Mouse (Mus musculus): ENCODE measurements at regions not wholly inside any gene's neighbourhood (a gene's known extent, or its start where the extent isn't known, plus 50 kb on each side); places are given as distances from the start of the nearest gene placed in this dataset.

- no peak for DNase-seq
Measured at GRCm38 (mm10) chr11:64579826-64580225, 143.4 kb upstream of the F930015N05Rik start.

- no peak for DNase-seq
Measured at GRCm38 (mm10) chr11:64586056-64586455, 149.6 kb upstream of the F930015N05Rik start.

- no peak for DNase-seq
Measured at GRCm38 (mm10) chr11:64587034-64587710, 150.7 kb upstream of the F930015N05Rik start.

GRCm38 (mm10) chr11:64587751-64588600 is 151.5 kb upstream of the F930015N05Rik start:
- DNase-seq: no peak

GRCm38 (mm10) chr11:64588601-64588989 is 152.1 kb upstream of the F930015N05Rik start:
- no peak for DNase-seq

- DNase-seq: no peak
Measured at GRCm38 (mm10) chr11:64589026-64589425, 152.6 kb upstream of the F930015N05Rik start.

GRCm38 (mm10) chr11:64590091-64590490 is 153.6 kb upstream of the F930015N05Rik start:
- no peak for DNase-seq

GRCm38 (mm10) chr11:64592253-64592652 is 155.8 kb upstream of the F930015N05Rik start:
- DNase-seq: no peak

GRCm38 (mm10) chr11:64597305-64597704 is 160.9 kb upstream of the F930015N05Rik start:
- no peak for DNase-seq

GRCm38 (mm10) chr11:64599178-64599577 is 162.7 kb upstream of the F930015N05Rik start:
- DNase-seq: peak; percentile 6

GRCm38 (mm10) chr11:64600201-64601102 is 164.0 kb upstream of the F930015N05Rik start:
- peak; percentile 22 for DNase-seq

- DNase-seq: no peak
Measured at GRCm38 (mm10) chr11:64609043-64609442, 172.6 kb upstream of the F930015N05Rik start.

GRCm38 (mm10) chr11:64610724-64611123 is 174.3 kb upstream of the F930015N05Rik start:
- DNase-seq: no peak

GRCm38 (mm10) chr11:64615140-64615539 is 178.7 kb upstream of the F930015N05Rik start:
- no peak for DNase-seq

- no peak for DNase-seq
Measured at GRCm38 (mm10) chr11:64618631-64619385, 182.4 kb upstream of the F930015N05Rik start.

- DNase-seq: peak; percentile 7
Measured at GRCm38 (mm10) chr11:64627180-64627579, 190.7 kb upstream of the F930015N05Rik start.

- DNase-seq: no peak
Measured at GRCm38 (mm10) chr11:64640947-64641346, 204.5 kb upstream of the F930015N05Rik start.

- DNase-seq: no peak
Measured at GRCm38 (mm10) chr11:64643171-64643570, 206.7 kb upstream of the F930015N05Rik start.

GRCm38 (mm10) chr11:64647938-64648337 is 211.5 kb upstream of the F930015N05Rik start:
- DNase-seq: no peak

GRCm38 (mm10) chr11:64650571-64651282 is 214.3 kb upstream of the F930015N05Rik start:
- no peak for DNase-seq

- no peak for DNase-seq
Measured at GRCm38 (mm10) chr11:64652811-64653210, 216.4 kb upstream of the F930015N05Rik start.

GRCm38 (mm10) chr11:64655162-64655561 is 218.7 kb upstream of the F930015N05Rik start:
- DNase-seq: no peak

Measured in right cerebral cortex, postnatal 4 days (tissue).